Mouse (Mus musculus) hindbrain, embryonic 12.5 days (tissue): Measurements from ENCODE around the gene Prickle3. TPM values are rescaled to one million over a fixed set of nuclear protein-coding genes. Genes with fewer than 3 reads are reported as not detected.

Source experiments
- ATAC-seq: fragments of 200-750 bp; cut with Nextera tagmentation; 2 replicates; pipeline ENCODE4 v1.8.0; 2017; ENCODE audit warnings: moderate TSS enrichment; ENCODE audit not compliant: low FRiP score
- H3K27ac ChIP-seq: fragments of 300-500 bp; sonication (generic); 2 replicates; pipeline ENCODE4 v1.5.1; 2016; ENCODE audit warnings: mild to moderate bottlenecking
- H3K27me3 ChIP-seq: fragments of 300-500 bp; sonication (generic); 2 replicates; pipeline ENCODE4 v1.6.1; 2016; ENCODE audit warnings: mild to moderate bottlenecking
- H3K36me3 ChIP-seq: fragments of 300-500 bp; sonication (generic); 2 replicates; pipeline ENCODE4 v1.6.1; 2016; ENCODE audit warnings: mild to moderate bottlenecking
- H3K4me1 ChIP-seq: fragments of 300-500 bp; sonication (generic); 2 replicates; pipeline ENCODE4 v1.6.1; 2016
- H3K4me2 ChIP-seq: fragments of 300-500 bp; sonication (generic); replicated peaks from 2 replicates; pipeline ENCODE4 v1.6.1; 2016; ENCODE audit warnings: mild to moderate bottlenecking
- H3K4me3 ChIP-seq: fragments of 300-500 bp; sonication (generic); 2 replicates; pipeline ENCODE4 v1.5.1; 2016; ENCODE audit warnings: mild to moderate bottlenecking
- H3K9ac ChIP-seq: fragments of 300-500 bp; sonication (generic); 2 replicates; pipeline ENCODE4 v1.6.1; 2016; ENCODE audit warnings: mild to moderate bottlenecking, moderate library complexity
- H3K9me3 ChIP-seq: fragments of 300-500 bp; sonication (generic); replicated peaks from 2 replicates; pipeline ENCODE4 v1.6.1; 2016; ENCODE audit warnings: mild to moderate bottlenecking
- WGBS: fragments of 180-500 bp; shearing (Covaris S2); methylation state at CpG from one replicate; pipeline ENCODE4 v1.1.7; 2016; 5-methylcytosine and 5-hydroxymethylcytosine counted together
- polyA plus RNA-seq: library from polyadenylated mRNA; unstranded; fragments of >200 nt; fragmentation: Nextera tagmentation; extraction: Ambion mirVana; gene quantifications from 2 replicates; pipeline ENCODE4 v1.2.1, GENCODE M21; 2016

Gene Prickle3
- polyA plus RNA-seq, 1 experiment from 2014 or later, result 3.1 TPM

- H3K27ac ChIP-seq, result no peak overlapping the region
- 28% methylated on average over 12 of the region's 15 CpGs for WGBS
- H3K4me3 ChIP-seq, result no peak overlapping the region
- peak overlapping the region; percentile 47; the same call in 1 of the 2 replicates for H3K4me2 ChIP-seq
- 0 out of 2 replicates have a peak, but pooled peaks have one; percentile 40 for ATAC-seq
- H3K9ac ChIP-seq, result 0 out of 2 replicates have a peak overlapping the region, but pooled peaks have one; percentile 9
- H3K4me1 ChIP-seq, result peaks cover 5% of the 10 kb centered on the region; the same call in 1 of the 2 replicates
- H3K9me3 ChIP-seq, result 0 out of 2 replicates have a peak, but pooled peaks cover 4% of the 10 kb centered on the region
- no peaks in the 10 kb centered on the region for H3K27me3 ChIP-seq
- no peaks in the 10 kb centered on the region for H3K36me3 ChIP-seq
Measured at GRCm38 (mm10) chrX:7658031-7658784, 1.1 kb downstream of the Prickle3 start.

- Histone ChIP-seq H3K27me3 (no peaks in the 10 kb centered on the region), H3K4me3 (no peak overlapping the region), H3K27ac (no peak overlapping the region), H3K4me2 (peak overlapping the region; percentile 47; the same call in 1 of the 2 replicates), H3K9me3 (0 out of 2 replicates have a peak, but pooled peaks cover 4% of the 10 kb centered on the region), H3K4me1 (peaks cover 5% of the 10 kb centered on the region; the same call in 1 of the 2 replicates), H3K9ac (no peak overlapping the region), H3K36me3 (no peaks in the 10 kb centered on the region)
- 59% methylated on average over 11 of the region's 11 CpGs for WGBS
- no peak for ATAC-seq
Measured at GRCm38 (mm10) chrX:7658785-7659589, 1.9 kb downstream of the Prickle3 start.

GRCm38 (mm10) chrX:7661086-7661485 is 4.0 kb downstream of the Prickle3 start:
- H3K27me3 ChIP-seq, result no peaks in the 10 kb centered on the region
- no peak for ATAC-seq
- 0 out of 2 replicates have a peak, but pooled peaks cover 4% of the 10 kb centered on the region for H3K9me3 ChIP-seq
- no peak overlapping the region for H3K4me2 ChIP-seq
- H3K27ac ChIP-seq, result no peak overlapping the region
- no peak overlapping the region for H3K4me3 ChIP-seq
- H3K9ac ChIP-seq, result no peak overlapping the region
- 70% methylated on average over 4 of the region's 4 CpGs for WGBS
- peaks cover 5% of the 10 kb centered on the region; the same call in 1 of the 2 replicates for H3K4me1 ChIP-seq
- H3K36me3 ChIP-seq, result no peaks in the 10 kb centered on the region

GRCm38 (mm10) chrX:7662936-7663335 is 5.9 kb downstream of the Prickle3 start:
- Histone ChIP-seq H3K9me3 (0 out of 2 replicates have a peak, but pooled peaks cover 4% of the 10 kb centered on the region), H3K9ac (no peak overlapping the region), H3K4me1 (peaks cover 5% of the 10 kb centered on the region; the same call in 1 of the 2 replicates), H3K4me3 (no peak overlapping the region), H3K4me2 (no peak overlapping the region), H3K36me3 (0 out of 2 replicates have a peak, but pooled peaks cover 2% of the 10 kb centered on the region), H3K27me3 (no peaks in the 10 kb centered on the region), H3K27ac (no peak overlapping the region)
- WGBS, result 90% methylated on average over 3 of the region's 3 CpGs
- no peak for ATAC-seq

- H3K9me3 ChIP-seq, result no peaks in the 10 kb centered on the region
- H3K4me3 ChIP-seq, result no peak overlapping the region
- H3K4me2 ChIP-seq, result no peak overlapping the region
- no peak for ATAC-seq
- H3K9ac ChIP-seq, result no peak overlapping the region
- WGBS, result 85% methylated on average over 11 of the region's 11 CpGs
- H3K27ac ChIP-seq, result no peak overlapping the region
- H3K27me3 ChIP-seq, result no peaks in the 10 kb centered on the region
- H3K36me3 ChIP-seq, result 0 out of 2 replicates have a peak, but pooled peaks cover 2% of the 10 kb centered on the region
- no peaks in the 10 kb centered on the region for H3K4me1 ChIP-seq
Measured at GRCm38 (mm10) chrX:7664791-7665190, 7.7 kb downstream of the Prickle3 start.

GRCm38 (mm10) chrX:7665739-7666502 is 8.9 kb downstream of the Prickle3 start:
- ATAC-seq, result no peak
- Histone ChIP-seq H3K4me2 (no peak overlapping the region), H3K27me3 (no peaks in the 10 kb centered on the region), H3K9me3 (no peaks in the 10 kb centered on the region), H3K4me3 (no peak overlapping the region), H3K9ac (no peak overlapping the region), H3K36me3 (0 out of 2 replicates have a peak, but pooled peaks cover 2% of the 10 kb centered on the region), H3K4me1 (no peaks in the 10 kb centered on the region), H3K27ac (no peak overlapping the region)
- WGBS, result 78% methylated on average over 21 of the region's 21 CpGs

GRCm38 (mm10) chrX:7670390-7670881 is 13.4 kb downstream of the Prickle3 start:
- Histone ChIP-seq H3K4me1 (no peaks in the 10 kb centered on the region), H3K36me3 (0 out of 2 replicates have a peak, but pooled peaks cover 2% of the 10 kb centered on the region), H3K4me3 (peak overlapping the region; percentile 36), H3K9ac (peak overlapping the region; percentile 13; the same call in 1 of the 2 replicates), H3K27me3 (peaks cover 4% of the 10 kb centered on the region; the same call in 1 of the 2 replicates), H3K9me3 (no peaks in the 10 kb centered on the region), H3K4me2 (peak overlapping the region; percentile 52), H3K27ac (no peak overlapping the region)
- WGBS, result 32% methylated on average over 15 of the region's 19 CpGs
- ATAC-seq, result peak; percentile 79

GRCm38 (mm10) chrX:7670921-7671623 is 14.0 kb downstream of the Prickle3 start, which contains the start of gene Plp2:
Gene Plp2, minus strand, starts transcription at chrX:7671390.
- 25% methylated on average over 36 of the region's 36 CpGs for WGBS
- peak within 1 kb of the TSS; percentile 36 for H3K4me3 ChIP-seq
- H3K9ac ChIP-seq, result peak within 1 kb of the TSS; percentile 23; the same call in 1 of the 2 replicates
- H3K27ac ChIP-seq, result no peak within 1 kb of the TSS
- peak; percentile 47; the same call in 1 of the 2 replicates for ATAC-seq
- peak within 1 kb of the TSS; percentile 52 for H3K4me2 ChIP-seq
- 0 out of 2 replicates have a peak, but pooled peaks cover 2% of the 10 kb centered on the region for H3K36me3 ChIP-seq
- H3K9me3 ChIP-seq, result no peaks in the 10 kb centered on the region
- peaks cover 4% of the 10 kb centered on the region; the same call in 1 of the 2 replicates for H3K27me3 ChIP-seq
- H3K4me1 ChIP-seq, result no peaks in the 10 kb centered on the region

GRCm38 (mm10) chrX:7672739-7673138 is 15.7 kb downstream of the Prickle3 start:
- 50% methylated on average over 6 of the region's 6 CpGs for WGBS

GRCm38 (mm10) chrX:7673578-7674281 is 16.7 kb downstream of the Prickle3 start:
- 45% methylated on average over 12 of the region's 12 CpGs for WGBS
- H3K4me3 ChIP-seq, result no peak overlapping the region
- no peak for ATAC-seq
- no peak overlapping the region for H3K27ac ChIP-seq
- H3K27me3 ChIP-seq, result peaks cover 4% of the 10 kb centered on the region; the same call in 1 of the 2 replicates
- H3K9ac ChIP-seq, result no peak overlapping the region
- no peaks in the 10 kb centered on the region for H3K36me3 ChIP-seq
- H3K9me3 ChIP-seq, result no peaks in the 10 kb centered on the region
- peak overlapping the region; percentile 39; the same call in 1 of the 2 replicates for H3K4me2 ChIP-seq
- H3K4me1 ChIP-seq, result no peaks in the 10 kb centered on the region

More at GRCm38 (mm10) chrX:7672739-7673138, 15.7 kb downstream of the Prickle3 start:
- no peaks in the 10 kb centered on the region for H3K9me3 ChIP-seq
- H3K4me3 ChIP-seq, result no peak overlapping the region
- H3K27me3 ChIP-seq, result peaks cover 4% of the 10 kb centered on the region; the same call in 1 of the 2 replicates
- H3K36me3 ChIP-seq, result no peaks in the 10 kb centered on the region
- no peak overlapping the region for H3K4me2 ChIP-seq
- no peaks in the 10 kb centered on the region for H3K4me1 ChIP-seq
- no peak overlapping the region for H3K27ac ChIP-seq
- ATAC-seq, result no peak
- no peak overlapping the region for H3K9ac ChIP-seq
